Mouse (Mus musculus): Measurements from ENCODE around the gene 4930402H24Rik. TPM values are rescaled to one million over a fixed set of nuclear protein-coding genes. Genes with fewer than 3 reads are reported as not detected.

Gene 4930402H24Rik
- polyA plus RNA-seq, 1 experiment from 2014 or later, result 11.2 TPM

- no peak overlapping the region for H3K9ac ChIP-seq (ENCODE audit: low read length)
- ATAC-seq (ENCODE audit: low FRiP score, low TSS enrichment), result no peak
- WGBS, result 71% methylated on average over 4 of the region's 4 CpGs
- TF ChIP-seq EP300 (optimal IDR thresholded peaks at IDR 0.05) (no peak), CTCF (IDR thresholded peaks at IDR 0.05; ENCODE audit: low read depth) (no peak)
- H3K4me2 ChIP-seq (replicated peaks; ENCODE audit: low read depth), result no peak overlapping the region
- H3K9me3 ChIP-seq (ENCODE audit: control insufficient read depth, low read length), result no peaks in the 10 kb centered on the region
- H3K27ac ChIP-seq (replicated peaks), result no peak overlapping the region
- no peaks in the 10 kb centered on the region for H3K36me3 ChIP-seq (ENCODE audit: control insufficient read depth, insufficient read depth, low read length)
- no peak overlapping the region for H3K4me3 ChIP-seq (ENCODE audit: low read depth, low read length)
- H3K4me1 ChIP-seq (replicated peaks; ENCODE audit: control insufficient read depth, insufficient read depth), result no peaks in the 10 kb centered on the region; the same call in 1 of the 2 replicates
- no peak for DNase-seq (ENCODE audit: low spot score)
- H3K27me3 ChIP-seq (ENCODE audit: control insufficient read depth, insufficient read depth, low read length), result no peaks in the 10 kb centered on the region
Measured at GRCm38 (mm10) chr2:130849688-130850087, 56.5 kb downstream of the 4930402H24Rik start.

DNA sequence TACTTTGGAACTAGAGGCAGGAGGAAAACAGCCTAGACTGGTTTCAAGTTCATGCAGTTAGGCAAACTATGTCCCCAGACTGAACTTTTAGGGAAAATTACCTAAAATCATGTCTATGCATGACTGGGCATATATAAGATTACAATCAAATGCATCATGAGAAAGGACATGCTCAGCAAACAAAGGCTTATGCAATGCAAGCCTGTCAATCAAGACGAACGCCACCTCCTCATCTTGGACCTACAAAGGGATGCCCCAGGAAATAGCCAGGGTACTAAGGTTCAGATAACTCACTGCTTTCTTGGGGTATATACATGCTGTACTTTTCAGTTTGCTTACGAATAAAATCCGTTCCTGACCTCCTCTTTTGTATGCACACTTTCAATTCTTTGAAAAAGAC lies 57.9 kb downstream of the 4930402H24Rik start:
- DNase-seq (ENCODE audit: low spot score) (no peak), ATAC-seq (ENCODE audit: low FRiP score, low TSS enrichment) (no peak)
- TF ChIP-seq EP300 (optimal IDR thresholded peaks at IDR 0.05), result no peak
- TF ChIP-seq CTCF (IDR thresholded peaks at IDR 0.05; ENCODE audit: low read depth), result no peak
- Histone ChIP-seq H3K4me2 (replicated peaks; ENCODE audit: low read depth) (no peak overlapping the region), H3K4me1 (replicated peaks; ENCODE audit: control insufficient read depth, insufficient read depth) (no peaks in the 10 kb centered on the region; the same call in 1 of the 2 replicates), H3K27me3 (ENCODE audit: control insufficient read depth, insufficient read depth, low read length) (no peaks in the 10 kb centered on the region), H3K4me3 (ENCODE audit: low read depth, low read length) (no peak overlapping the region), H3K36me3 (ENCODE audit: control insufficient read depth, insufficient read depth, low read length) (no peaks in the 10 kb centered on the region), H3K27ac (replicated peaks) (no peak overlapping the region), H3K9ac (ENCODE audit: low read length) (no peak overlapping the region), H3K9me3 (ENCODE audit: control insufficient read depth, low read length) (no peaks in the 10 kb centered on the region)
- WGBS, result 72% methylated on average over 4 of the region's 4 CpGs

GRCm38 (mm10) chr2:130843623-130844022 lies 62.6 kb downstream of the 4930402H24Rik start:
- no peak overlapping the region for H3K4me3 ChIP-seq (ENCODE audit: low read depth, low read length)
- TF ChIP-seq CTCF (IDR thresholded peaks at IDR 0.05; ENCODE audit: low read depth), result no peak
- no peak for TF ChIP-seq EP300 (optimal IDR thresholded peaks at IDR 0.05)
- no peaks in the 10 kb centered on the region for H3K36me3 ChIP-seq (ENCODE audit: control insufficient read depth, insufficient read depth, low read length)
- H3K27ac ChIP-seq (replicated peaks), result no peak overlapping the region
- H3K9me3 ChIP-seq (ENCODE audit: control insufficient read depth, low read length), result no peaks in the 10 kb centered on the region
- 47% methylated on average over 2 of the region's 2 CpGs for WGBS
- DNase-seq (ENCODE audit: low spot score) (no peak), ATAC-seq (ENCODE audit: low FRiP score, low TSS enrichment) (no peak)
- no peak overlapping the region for H3K9ac ChIP-seq (ENCODE audit: low read length)
- no peaks in the 10 kb centered on the region for H3K4me1 ChIP-seq (replicated peaks; ENCODE audit: control insufficient read depth, insufficient read depth)
- no peak overlapping the region for H3K4me2 ChIP-seq (replicated peaks; ENCODE audit: low read depth)
- H3K27me3 ChIP-seq (ENCODE audit: control insufficient read depth, insufficient read depth, low read length), result no peaks in the 10 kb centered on the region

GRCm38 (mm10) chr2:130840846-130841245 lies 65.4 kb downstream of the 4930402H24Rik start:
- WGBS, result 15% methylated on average over 4 of the region's 4 CpGs
- Histone ChIP-seq H3K9ac (ENCODE audit: low read length) (no peak overlapping the region), H3K9me3 (ENCODE audit: control insufficient read depth, low read length) (no peaks in the 10 kb centered on the region), H3K36me3 (ENCODE audit: control insufficient read depth, insufficient read depth, low read length) (no peaks in the 10 kb centered on the region), H3K27me3 (ENCODE audit: control insufficient read depth, insufficient read depth, low read length) (no peaks in the 10 kb centered on the region), H3K27ac (replicated peaks) (no peak overlapping the region), H3K4me2 (replicated peaks; ENCODE audit: low read depth) (peak overlapping the region; percentile 94), H3K4me3 (ENCODE audit: low read depth, low read length) (no peak overlapping the region), H3K4me1 (replicated peaks; ENCODE audit: control insufficient read depth, insufficient read depth) (no peaks in the 10 kb centered on the region)
- ATAC-seq (ENCODE audit: low FRiP score, low TSS enrichment) (peak; percentile 47; the same call in 1 of the 2 replicates), DNase-seq (ENCODE audit: low spot score) (peak; percentile 50)
- no peak for TF ChIP-seq EP300 (optimal IDR thresholded peaks at IDR 0.05)
- no peak for TF ChIP-seq CTCF (IDR thresholded peaks at IDR 0.05; ENCODE audit: low read depth)

GRCm38 (mm10) chr2:130839874-130840661 lies 66.1 kb downstream of the 4930402H24Rik start:
- Histone ChIP-seq H3K36me3 (ENCODE audit: control insufficient read depth, insufficient read depth, low read length) (no peaks in the 10 kb centered on the region), H3K27ac (replicated peaks) (peak overlapping the region; percentile 86), H3K4me2 (replicated peaks; ENCODE audit: low read depth) (peak overlapping the region; percentile 94), H3K4me1 (replicated peaks; ENCODE audit: control insufficient read depth, insufficient read depth) (no peaks in the 10 kb centered on the region), H3K4me3 (ENCODE audit: low read depth, low read length) (peak overlapping the region; percentile 95), H3K9me3 (ENCODE audit: control insufficient read depth, low read length) (no peaks in the 10 kb centered on the region), H3K9ac (ENCODE audit: low read length) (peak overlapping the region; percentile 82), H3K27me3 (ENCODE audit: control insufficient read depth, insufficient read depth, low read length) (no peaks in the 10 kb centered on the region)
- peak; percentile 86 for DNase-seq (ENCODE audit: low spot score)
- peak; percentile 89 for ATAC-seq (ENCODE audit: low FRiP score, low TSS enrichment)
- whole genome bisulfite sequencing, result under 1% methylated on average over 62 of the region's 77 CpGs
- TF ChIP-seq EP300 (optimal IDR thresholded peaks at IDR 0.05), result no peak
- TF ChIP-seq CTCF (IDR thresholded peaks at IDR 0.05; ENCODE audit: low read depth), result no peak

DNA sequence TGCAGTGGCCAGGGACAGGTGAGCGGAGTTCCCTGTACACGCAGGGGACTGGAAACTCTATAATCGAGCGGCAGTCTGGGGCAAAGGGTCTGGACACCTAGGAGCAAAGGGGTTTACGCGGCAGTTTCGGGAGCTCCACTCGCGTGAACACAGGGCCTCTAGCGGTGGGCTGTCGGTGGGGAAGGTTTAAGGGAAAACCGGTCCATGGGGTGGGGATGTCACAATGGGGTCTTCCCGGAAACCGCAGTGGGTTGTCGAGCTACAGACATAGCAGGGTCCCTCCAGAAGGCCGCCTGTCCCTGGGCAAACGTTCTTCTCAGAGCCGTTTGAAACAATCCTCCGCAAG lies 66.7 kb downstream of the 4930402H24Rik start:
- Histone ChIP-seq H3K27ac (replicated peaks) (peak overlapping the region; percentile 86), H3K9ac (ENCODE audit: low read length) (peak overlapping the region; percentile 82), H3K9me3 (ENCODE audit: control insufficient read depth, low read length) (no peaks in the 10 kb centered on the region), H3K36me3 (ENCODE audit: control insufficient read depth, insufficient read depth, low read length) (no peaks in the 10 kb centered on the region), H3K4me1 (replicated peaks; ENCODE audit: control insufficient read depth, insufficient read depth) (no peaks in the 10 kb centered on the region), H3K4me2 (replicated peaks; ENCODE audit: low read depth) (peak overlapping the region; percentile 94), H3K4me3 (ENCODE audit: low read depth, low read length) (peak overlapping the region; percentile 95), H3K27me3 (ENCODE audit: control insufficient read depth, insufficient read depth, low read length) (no peaks in the 10 kb centered on the region)
- ATAC-seq (ENCODE audit: low FRiP score, low TSS enrichment), result peak; percentile 50
- no peak for TF ChIP-seq EP300 (optimal IDR thresholded peaks at IDR 0.05)
- peak; percentile 42 for TF ChIP-seq CTCF (IDR thresholded peaks at IDR 0.05; ENCODE audit: low read depth)
- no peak for DNase-seq (ENCODE audit: low spot score)
- WGBS, result 0% methylated on average over 19 of the region's 19 CpGs

All from stomach, postnatal 0 days (tissue).